Mouse (Mus musculus) midbrain, embryonic 13.5 days (tissue): ENCODE measurements around the gene Gpr183. TPM values are rescaled to one million over a fixed set of nuclear protein-coding genes. Genes with fewer than 3 reads are reported as not detected.

Experiments used
- ATAC-seq: fragments of 200-750 bp; cut with Nextera tagmentation; 2 replicates; pipeline ENCODE4 v1.8.0; 2017; ENCODE audit warnings: mild to moderate bottlenecking, moderate TSS enrichment, moderate library complexity
- H3K27ac ChIP-seq: fragments of 300-500 bp; sonication (generic); 2 replicates; pipeline ENCODE4 v1.5.1; 2015; ENCODE audit warnings: inconsistent platforms, mild to moderate bottlenecking, moderate library complexity
- H3K27me3 ChIP-seq: fragments of 300-500 bp; sonication (generic); 2 replicates; pipeline ENCODE4 v1.6.1; 2015; ENCODE audit warnings: mild to moderate bottlenecking, inconsistent platforms
- H3K36me3 ChIP-seq: fragments of 300-500 bp; sonication (generic); 2 replicates; pipeline ENCODE4 v1.6.1; 2015; ENCODE audit warnings: mild to moderate bottlenecking, inconsistent platforms
- H3K4me1 ChIP-seq: fragments of 300-500 bp; sonication (generic); replicated peaks from 2 replicates; pipeline ENCODE4 v1.6.1; 2015; ENCODE audit warnings: inconsistent platforms
- H3K4me2 ChIP-seq: fragments of 300-500 bp; sonication (generic); replicated peaks from 2 replicates; pipeline ENCODE4 v1.6.1; 2015; ENCODE audit warnings: moderate library complexity, mild to moderate bottlenecking, inconsistent platforms
- H3K4me3 ChIP-seq: fragments of 300-500 bp; sonication (generic); replicated peaks from 2 replicates; pipeline ENCODE4 v1.5.1; 2015; ENCODE audit warnings: mild to moderate bottlenecking, inconsistent platforms
- H3K9ac ChIP-seq: fragments of 300-500 bp; sonication (generic); replicated peaks from 2 replicates; pipeline ENCODE4 v1.6.1; 2015; ENCODE audit warnings: mild to moderate bottlenecking, inconsistent platforms
- H3K9me3 ChIP-seq: fragments of 300-500 bp; sonication (generic); 2 replicates; pipeline ENCODE4 v1.6.1; 2016; ENCODE audit warnings: mild to moderate bottlenecking, inconsistent platforms
- WGBS: fragments of 180-500 bp; shearing (Covaris S2); methylation state at CpG from one replicate; pipeline ENCODE4 v1.1.7; 2015; 5-methylcytosine and 5-hydroxymethylcytosine counted together
- polyA plus RNA-seq: library from polyadenylated mRNA; unstranded; fragments of >200 nt; fragmentation: Nextera tagmentation; extraction: Ambion mirVana; gene quantifications from 2 replicates; pipeline ENCODE4 v1.2.1, GENCODE M21; 2015

Gpr183 gene
- polyA plus RNA-seq, 1 experiment from 2014 or later = 1.2 TPM

- no peak overlapping the region for H3K4me3 ChIP-seq
- no peaks in the 10 kb centered on the region for H3K9me3 ChIP-seq
- H3K36me3 ChIP-seq = no peaks in the 10 kb centered on the region
- H3K27me3 ChIP-seq = no peaks in the 10 kb centered on the region
- no peak overlapping the region for H3K4me2 ChIP-seq
- H3K27ac ChIP-seq = no peak overlapping the region
- 86% methylated on average over 3 of the region's 3 CpGs for WGBS
- no peak overlapping the region for H3K9ac ChIP-seq
- H3K4me1 ChIP-seq = 0 out of 2 replicates have a peak, but pooled peaks cover 3% of the 10 kb centered on the region
- no peak for ATAC-seq
Observed at GRCm38 (mm10) chr14:121985477-121985876, 20.5 kb upstream of the Gpr183 start.

GRCm38 (mm10) chr14:121983009-121983933, 18.3 kb upstream of the Gpr183 start:
- no peaks in the 10 kb centered on the region for H3K9me3 ChIP-seq
- no peak for ATAC-seq
- H3K4me1 ChIP-seq = 0 out of 2 replicates have a peak, but pooled peaks cover 3% of the 10 kb centered on the region
- no peak overlapping the region for H3K4me2 ChIP-seq
- H3K9ac ChIP-seq = no peak overlapping the region
- H3K4me3 ChIP-seq = no peak overlapping the region
- no peak overlapping the region for H3K27ac ChIP-seq
- no peaks in the 10 kb centered on the region for H3K36me3 ChIP-seq
- 87% methylated on average over 8 of the region's 8 CpGs for WGBS
- no peaks in the 10 kb centered on the region for H3K27me3 ChIP-seq

GRCm38 (mm10) chr14:121981531-121981930, 16.5 kb upstream of the Gpr183 start:
- H3K27me3 ChIP-seq = no peaks in the 10 kb centered on the region
- H3K4me3 ChIP-seq = no peak overlapping the region
- H3K9me3 ChIP-seq = no peaks in the 10 kb centered on the region
- H3K27ac ChIP-seq = no peak overlapping the region
- 0 out of 2 replicates have a peak, but pooled peaks cover 3% of the 10 kb centered on the region for H3K4me1 ChIP-seq
- WGBS = 86% methylated on average over 1 of the region's 1 CpGs
- H3K9ac ChIP-seq = no peak overlapping the region
- H3K36me3 ChIP-seq = no peaks in the 10 kb centered on the region; the same call in 1 of the 2 replicates
- no peak overlapping the region for H3K4me2 ChIP-seq
- ATAC-seq = no peak

GRCm38 (mm10) chr14:121973114-121973513, 8.1 kb upstream of the Gpr183 start:
- Histone ChIP-seq H3K36me3 (peaks cover 10% of the 10 kb centered on the region), H3K9ac (no peak overlapping the region), H3K4me3 (no peak overlapping the region), H3K27ac (no peak overlapping the region), H3K27me3 (no peaks in the 10 kb centered on the region), H3K4me2 (no peak overlapping the region), H3K9me3 (no peaks in the 10 kb centered on the region), H3K4me1 (no peaks in the 10 kb centered on the region)
- WGBS = 94% methylated on average over 10 of the region's 10 CpGs
- ATAC-seq = no peak

- Histone ChIP-seq H3K9ac (no peak overlapping the region), H3K4me1 (0 out of 2 replicates have a peak, but pooled peaks cover 2% of the 10 kb centered on the region), H3K9me3 (no peaks in the 10 kb centered on the region), H3K4me3 (no peak overlapping the region), H3K36me3 (peaks cover 1% of the 10 kb centered on the region), H3K27me3 (no peaks in the 10 kb centered on the region), H3K27ac (no peak overlapping the region), H3K4me2 (no peak overlapping the region)
- no peak for ATAC-seq
- WGBS = 96% methylated on average over 1 of the region's 1 CpGs
Observed at GRCm38 (mm10) chr14:121970402-121970801, 5.4 kb upstream of the Gpr183 start.

- no peak for ATAC-seq
- no peaks in the 10 kb centered on the region for H3K36me3 ChIP-seq
- H3K4me3 ChIP-seq = no peak overlapping the region
- H3K27me3 ChIP-seq = no peaks in the 10 kb centered on the region
- 93% methylated on average over 4 of the region's 4 CpGs for WGBS
- H3K27ac ChIP-seq = no peak overlapping the region
- 0 out of 2 replicates have a peak, but pooled peaks cover 2% of the 10 kb centered on the region for H3K4me1 ChIP-seq
- H3K4me2 ChIP-seq = no peak overlapping the region
- H3K9me3 ChIP-seq = no peaks in the 10 kb centered on the region
- H3K9ac ChIP-seq = no peak overlapping the region
Observed at GRCm38 (mm10) chr14:121967095-121967494, 2.1 kb upstream of the Gpr183 start.

GRCm38 (mm10) chr14:121965461-121965860, 466 bp upstream of the Gpr183 start:
- no peaks in the 10 kb centered on the region for H3K27me3 ChIP-seq
- 92% methylated on average over 4 of the region's 4 CpGs for WGBS
- ATAC-seq = no peak
- no peaks in the 10 kb centered on the region for H3K36me3 ChIP-seq
- 0 out of 2 replicates have a peak, but pooled peaks cover 2% of the 10 kb centered on the region for H3K4me1 ChIP-seq
- H3K4me3 ChIP-seq = no peak overlapping the region
- H3K9me3 ChIP-seq = no peaks in the 10 kb centered on the region
- no peak overlapping the region for H3K9ac ChIP-seq
- no peak overlapping the region for H3K27ac ChIP-seq
- no peak overlapping the region for H3K4me2 ChIP-seq

GRCm38 (mm10) chr14:121963942-121964335, 1.1 kb downstream of the Gpr183 start:
- H3K4me3 ChIP-seq = no peak overlapping the region
- H3K4me1 ChIP-seq = 0 out of 2 replicates have a peak, but pooled peaks cover 2% of the 10 kb centered on the region
- no peak overlapping the region for H3K4me2 ChIP-seq
- no peak for ATAC-seq
- H3K36me3 ChIP-seq = no peaks in the 10 kb centered on the region
- WGBS = 82% methylated on average over 4 of the region's 4 CpGs
- H3K27me3 ChIP-seq = no peaks in the 10 kb centered on the region
- no peaks in the 10 kb centered on the region for H3K9me3 ChIP-seq
- H3K27ac ChIP-seq = no peak overlapping the region
- no peak overlapping the region for H3K9ac ChIP-seq

- H3K4me2 ChIP-seq = no peak overlapping the region
- no peaks in the 10 kb centered on the region for H3K36me3 ChIP-seq
- 83% methylated on average over 9 of the region's 9 CpGs for WGBS
- H3K27ac ChIP-seq = no peak overlapping the region
- H3K9ac ChIP-seq = no peak overlapping the region
- H3K4me1 ChIP-seq = 0 out of 2 replicates have a peak, but pooled peaks cover 2% of the 10 kb centered on the region
- no peak for ATAC-seq
- H3K27me3 ChIP-seq = no peaks in the 10 kb centered on the region
- no peak overlapping the region for H3K4me3 ChIP-seq
- no peaks in the 10 kb centered on the region for H3K9me3 ChIP-seq
Observed at GRCm38 (mm10) chr14:121963251-121963941, 1.6 kb downstream of the Gpr183 start.

GRCm38 (mm10) chr14:121962128-121962890, 2.7 kb downstream of the Gpr183 start:
- H3K9me3 ChIP-seq = no peaks in the 10 kb centered on the region
- H3K4me2 ChIP-seq = no peak overlapping the region
- no peaks in the 10 kb centered on the region for H3K4me1 ChIP-seq
- ATAC-seq = no peak
- no peak overlapping the region for H3K9ac ChIP-seq
- no peak overlapping the region for H3K4me3 ChIP-seq
- WGBS = 81% methylated on average over 14 of the region's 14 CpGs
- no peaks in the 10 kb centered on the region for H3K36me3 ChIP-seq
- H3K27me3 ChIP-seq = no peaks in the 10 kb centered on the region
- no peak overlapping the region for H3K27ac ChIP-seq

GRCm38 (mm10) chr14:121961496-121962127, 3.4 kb downstream of the Gpr183 start:
- Histone ChIP-seq H3K36me3 (no peaks in the 10 kb centered on the region), H3K27me3 (no peaks in the 10 kb centered on the region), H3K4me2 (no peak overlapping the region), H3K9me3 (no peaks in the 10 kb centered on the region), H3K4me1 (no peaks in the 10 kb centered on the region), H3K27ac (no peak overlapping the region), H3K4me3 (no peak overlapping the region), H3K9ac (no peak overlapping the region)
- ATAC-seq = no peak
- 88% methylated on average over 12 of the region's 12 CpGs for WGBS
